Mouse (Mus musculus): ENCODE measurements around the gene Lce1m. TPM values are rescaled to one million over a fixed set of nuclear protein-coding genes. Genes with fewer than 3 reads are reported as not detected.

The Lce1m gene
- polyA plus RNA-seq (2017; shearing (Covaris generic)), result not detected

GRCm38 (mm10) chr3:93018960-93019359 is at the start of gene Lce1m:
Gene Lce1m, minus strand, starts transcription at chr3:93019060.

GRCm38 (mm10) chr3:93068523-93068922 is 49.7 kb upstream of the Lce1m start, which contains the start of gene Gm4858:
Gene Gm4858, plus strand, starts transcription at chr3:93068823.

GRCm38 (mm10) chr3:93015460-93016104 is 3.3 kb downstream of the Lce1m start, which contains the start of gene Crct1:
Gene Crct1, minus strand, starts transcription at chr3:93015687.

GRCm38 (mm10) chr3:92991926-92992325 is 26.9 kb downstream of the Lce1m start, which contains the start of gene Lce3f:
Gene Lce3f, plus strand, starts transcription at chr3:92992226.

Other genes with a start within 250 kb of the Lce1m start
- not detected for gene Lce1i, start 240.2 kb downstream of the Lce1m start, polyA plus RNA-seq (2017; shearing (Covaris generic))
- gene Lce1j, start 228.5 kb downstream of the Lce1m start, polyA plus RNA-seq (2017; shearing (Covaris generic)), result not detected
- not detected for gene Lce1k, start 211.2 kb downstream of the Lce1m start, polyA plus RNA-seq (2017; shearing (Covaris generic))
- gene Kprp, start 191.8 kb downstream of the Lce1m start, polyA plus RNA-seq (2017; shearing (Covaris generic)), result not detected
- not detected for gene Lce1l, start 167.8 kb downstream of the Lce1m start, polyA plus RNA-seq (2017; shearing (Covaris generic))
- gene 2310050C09Rik, start 148.8 kb downstream of the Lce1m start, polyA plus RNA-seq (2017; shearing (Covaris generic)), result not detected
- not detected for gene Lce3a, start 92.8 kb downstream of the Lce1m start, polyA plus RNA-seq (2017; shearing (Covaris generic))
- not detected for gene Lce3b, start 86.1 kb downstream of the Lce1m start, polyA plus RNA-seq (2017; shearing (Covaris generic))
- not detected for gene Lce3c, start 74.6 kb downstream of the Lce1m start, polyA plus RNA-seq (2017; shearing (Covaris generic))
- not detected for gene Lce3d, start 61.7 kb downstream of the Lce1m start, polyA plus RNA-seq (2017; shearing (Covaris generic))
- gene Lce3e, start 52.0 kb downstream of the Lce1m start, polyA plus RNA-seq (2017; shearing (Covaris generic)), result not detected
- not detected for gene Lce3f, start 26.8 kb downstream of the Lce1m start, polyA plus RNA-seq (2017; shearing (Covaris generic))
- not detected for gene Crct1, start 3.4 kb downstream of the Lce1m start, polyA plus RNA-seq (2017; shearing (Covaris generic))
- gene Gm4858, start 49.8 kb upstream of the Lce1m start, polyA plus RNA-seq (2017; shearing (Covaris generic)), result not detected
- not detected for gene Crnn, start 125.7 kb upstream of the Lce1m start, polyA plus RNA-seq (2017; shearing (Covaris generic))
- not detected for gene Flg2, start 178.2 kb upstream of the Lce1m start, polyA plus RNA-seq (2017; shearing (Covaris generic))